ENCODE assay signal across 22 mouse cellular contexts in the genomic region with DNA sequence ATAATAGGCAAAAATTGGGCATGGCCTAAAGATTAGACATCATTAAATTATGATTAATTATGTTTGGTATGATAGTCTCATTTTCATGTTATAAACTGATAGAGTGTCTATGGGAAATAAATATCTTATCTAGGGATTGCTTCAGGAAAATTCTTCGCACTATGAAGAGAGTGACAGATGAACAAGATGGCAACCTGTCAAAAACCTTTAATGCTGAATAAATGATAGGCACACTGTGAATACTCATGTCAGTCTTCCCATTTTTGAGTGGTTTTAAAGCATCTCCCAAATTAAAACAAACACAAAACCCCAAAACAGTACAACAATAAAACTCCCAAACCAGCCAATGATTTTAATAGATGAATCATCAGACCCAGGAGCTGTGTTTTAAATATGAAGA.
DNase-seq lines count a peak whose midpoint lies in the region; ATAC-seq and TF ChIP-seq lines count a peak whose summit lies in the region.
"Had no signal": no experiment of that assay in that cellular context is flagged by ENCODE, and none has a peak within 500 bp of the region (broad histone marks: within the 10 kb centered on the region; RNA-seq: fewer than 3 reads in every experiment).

No protein-coding gene starts in this region.

- TF ChIP-seq CTCF in layer of hippocampus, adult 2 months (conservative IDR thresholded peaks at IDR 0.05), result no peak
- TF ChIP-seq CTCF in brain, embryonic 14.5 days (IDR thresholded peaks at IDR 0.05; ENCODE audit: borderline replicate concordance, extremely low read depth, insufficient read depth, insufficient read length), result no peak

- H3K9ac ChIP-seq in forebrain, embryonic 14.5 days (ENCODE audit: low read length), result no peak overlapping the region
- no peak overlapping the region for H3K9ac ChIP-seq in forebrain, embryonic 16.5 days (replicated peaks; ENCODE audit: low read depth, low read length)
- no peak overlapping the region for H3K9ac ChIP-seq in midbrain, embryonic 15.5 days

- H3K4me1 ChIP-seq in forebrain, embryonic 14.5 days (ENCODE audit: control insufficient read depth, insufficient read depth, low read length), result no peaks in the 10 kb centered on the region
- no peaks in the 10 kb centered on the region for H3K4me1 ChIP-seq in forebrain, embryonic 16.5 days (replicated peaks; ENCODE audit: control insufficient read depth, insufficient read depth, low read length)
- no peaks in the 10 kb centered on the region for H3K4me1 ChIP-seq in midbrain, embryonic 15.5 days

- H3K4me2 ChIP-seq in forebrain, embryonic 14.5 days (ENCODE audit: low read length), result no peak overlapping the region
- H3K4me2 ChIP-seq in forebrain, embryonic 16.5 days (ENCODE audit: low read length), result no peak overlapping the region
- no peak overlapping the region for H3K4me2 ChIP-seq in midbrain, embryonic 15.5 days

- no peak for ATAC-seq in forebrain, embryonic 14.5 days
- no peak for ATAC-seq in forebrain, embryonic 16.5 days
- no peak for ATAC-seq in midbrain, embryonic 15.5 days (replicated peaks)
- ATAC-seq: activated CD4-positive, CD25-positive, alpha-beta regulatory T cell, adult 4 months; CD4-positive, CD25-positive, alpha-beta regulatory T cell, adult 4 months; Patski had no signal

- DNase-seq in forebrain, embryonic 14.5 days (ENCODE audit: low spot score), result peak; percentile 52
- no peak for DNase-seq in layer of hippocampus, adult 2 months (ENCODE audit: low spot score in 2 of 2)
- no peak for DNase-seq in layer of hippocampus, adult 9-11 months
- DNase-seq in brain, embryonic 14.5 days (ENCODE audit: low read depth), result peak; percentile 60
- DNase-seq: adrenal gland, adult 2 months; adrenal gland, adult 8-10 months; adrenal gland, postnatal 10 days; adrenal gland, postnatal 14 days; adrenal gland, postnatal 25 days; adrenal gland, postnatal 36 days; B cell, adult 2 months; cerebellum, adult 11 months; cerebellum, adult 11-12 months; cerebellum, adult 18-20 months; cerebellum, adult 2 months had no signal

- H3K4me3 ChIP-seq in forebrain, embryonic 14.5 days (ENCODE audit: low read depth, low read length), result no peak overlapping the region
- H3K4me3 ChIP-seq in forebrain, embryonic 16.5 days (replicated peaks; ENCODE audit: low read length), result no peak overlapping the region
- H3K4me3 ChIP-seq in layer of hippocampus, adult 2 months, result no peak overlapping the region
- H3K4me3 ChIP-seq in midbrain, embryonic 15.5 days, result no peak overlapping the region

- H3K36me3 ChIP-seq in forebrain, embryonic 14.5 days (ENCODE audit: control insufficient read depth, insufficient read depth, low read length), result no peaks in the 10 kb centered on the region
- H3K36me3 ChIP-seq in forebrain, embryonic 16.5 days (ENCODE audit: control insufficient read depth, insufficient read depth), result no peaks in the 10 kb centered on the region
- no peaks in the 10 kb centered on the region for H3K36me3 ChIP-seq in midbrain, embryonic 15.5 days (replicated peaks)
- H3K36me3 ChIP-seq: G1E had no signal

- H3K27ac ChIP-seq in forebrain, embryonic 14.5 days (ENCODE audit: low read depth, low read length), result no peak overlapping the region
- no peak overlapping the region for H3K27ac ChIP-seq in forebrain, embryonic 16.5 days (ENCODE audit: low read length)
- 0 out of 2 replicates have a peak overlapping the region, but pooled peaks have one; percentile 4 for H3K27ac ChIP-seq in layer of hippocampus, adult 2 months
- H3K27ac ChIP-seq in midbrain, embryonic 15.5 days, result no peak overlapping the region

- no peak for TF ChIP-seq POLR2A in brain, embryonic 14.5 days (IDR thresholded peaks at IDR 0.05; ENCODE audit: borderline replicate concordance, extremely low read depth, insufficient read depth, insufficient read length, poor library complexity, severe bottlenecking)

- 73% methylated on average over 1 of the region's 1 CpGs for WGBS in forebrain, embryonic 14.5 days
- 66% methylated on average over 1 of the region's 1 CpGs for WGBS in forebrain, embryonic 16.5 days
- WGBS in midbrain, embryonic 15.5 days, result 87% methylated on average over 1 of the region's 1 CpGs

- H3K9me3 ChIP-seq in forebrain, embryonic 14.5 days (replicated peaks; ENCODE audit: control insufficient read depth, low read length), result no peaks in the 10 kb centered on the region
- no peaks in the 10 kb centered on the region for H3K9me3 ChIP-seq in forebrain, embryonic 16.5 days (ENCODE audit: control insufficient read depth, low read length)
- H3K9me3 ChIP-seq in midbrain, embryonic 15.5 days, result no peaks in the 10 kb centered on the region
- H3K9me3 ChIP-seq: G1E had no signal

- H3K27me3 ChIP-seq in forebrain, embryonic 14.5 days (replicated peaks; ENCODE audit: control insufficient read depth, insufficient read depth, low read length), result no peaks in the 10 kb centered on the region
- H3K27me3 ChIP-seq in forebrain, embryonic 16.5 days (replicated peaks; ENCODE audit: control insufficient read depth, insufficient read depth, low read length), result no peaks in the 10 kb centered on the region
- no peaks in the 10 kb centered on the region for H3K27me3 ChIP-seq in midbrain, embryonic 15.5 days (replicated peaks)
- H3K27me3 ChIP-seq: CH12.LX, Patski had no signal

Comparison
In these comparisons a context has a peak if more than half of its experiments do, and no peak if none do; other contexts are left out.
1. DNase-seq: peak in forebrain, embryonic 14.5 days (single experiment) and brain, embryonic 14.5 days (single experiment); none in layer of hippocampus, adult 2 months (0 of 2) and layer of hippocampus, adult 9-11 months (single experiment).